Mouse (Mus musculus) spleen, adult 2 months (tissue): Measurements from ENCODE around the gene Tut1.

Source experiments
- CTCF ChIP-seq: fragments of 200-500 bp; IDR thresholded peaks from 2 replicates; pipeline ENCODE4 v1.5.1; 2011; ENCODE audit warnings: mild to moderate bottlenecking, inconsistent platforms; ENCODE audit not compliant: insufficient read depth, insufficient read length, insufficient replicate concordance; ENCODE audit errors: extremely low read depth
- POLR2A ChIP-seq: fragments of 200-500 bp; IDR thresholded peaks from 2 replicates; pipeline ENCODE4 v1.6.1; 2011; ENCODE audit warnings: low read depth, low read length, inconsistent platforms

DNA sequence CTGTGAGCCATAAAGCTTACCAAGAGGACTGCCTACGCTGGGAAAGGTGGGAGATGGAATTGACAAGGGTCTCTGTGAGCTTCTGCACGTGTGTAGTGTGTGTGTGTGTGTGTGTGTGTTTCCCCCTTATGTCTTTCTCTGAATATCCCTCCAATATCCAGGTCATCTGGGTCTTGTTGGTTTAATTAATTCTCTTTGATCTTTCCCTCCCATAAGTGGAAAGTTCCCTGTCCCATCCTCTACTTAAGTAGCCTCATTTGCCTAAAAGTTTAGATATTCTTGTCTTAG, 39.9 kb downstream of the Tut1 start:
- TF ChIP-seq CTCF: no peak
- TF ChIP-seq POLR2A: no peak
